Mouse (Mus musculus) kidney, embryonic 16.5 days (tissue): ENCODE measurements around the gene St3gal2. TPM values are rescaled to one million over a fixed set of nuclear protein-coding genes. Genes with fewer than 3 reads are reported as not detected.
A peak's percentile ranks its signal among the peaks of the same experiment; 100 is the strongest.

Experiments used
- ATAC-seq: fragments of 200-750 bp; cut with Nextera tagmentation; 2 replicates; pipeline ENCODE4 v1.8.0; 2017; ENCODE audit warnings: moderate TSS enrichment; ENCODE audit not compliant: low FRiP score, low TSS enrichment
- H3K27ac ChIP-seq: fragments of 300-500 bp; sonication (generic); 2 replicates; pipeline ENCODE4 v1.5.1; 2014; ENCODE audit warnings: low read length
- H3K27me3 ChIP-seq: fragments of 300-500 bp; sonication (generic); 2 replicates; pipeline ENCODE4 v1.6.1; 2014; ENCODE audit warnings: low read length, control low read depth, mixed read lengths; ENCODE audit not compliant: insufficient read depth
- H3K36me3 ChIP-seq: fragments of 300-500 bp; sonication (generic); 2 replicates; pipeline ENCODE4 v1.6.1; 2014; ENCODE audit warnings: low read length, control low read depth, mixed read lengths; ENCODE audit not compliant: insufficient read depth
- H3K4me1 ChIP-seq: fragments of 300-500 bp; sonication (generic); 2 replicates; pipeline ENCODE4 v1.6.1; 2014; ENCODE audit warnings: low read length, control low read depth, mixed read lengths; ENCODE audit not compliant: insufficient read depth
- H3K4me2 ChIP-seq: fragments of 300-500 bp; sonication (generic); replicated peaks from 2 replicates; pipeline ENCODE4 v1.6.1; 2014; ENCODE audit warnings: low read depth, low read length
- H3K4me3 ChIP-seq: fragments of 300-500 bp; sonication (generic); 2 replicates; pipeline ENCODE4 v1.5.1; 2014; ENCODE audit warnings: mild to moderate bottlenecking, low read length
- H3K9ac ChIP-seq: fragments of 300-500 bp; sonication (generic); replicated peaks from 2 replicates; pipeline ENCODE4 v1.6.1; 2014; ENCODE audit warnings: low read length
- H3K9me3 ChIP-seq: fragments of 300-500 bp; sonication (generic); 2 replicates; pipeline ENCODE4 v1.6.1; 2016; ENCODE audit warnings: low read length, control low read depth
- WGBS: fragments of 180-500 bp; shearing (Covaris S2); extraction: QIAGEN DNeasy Blood & Tissue Kit; methylation state at CpG from one replicate; pipeline ENCODE4 v1.1.7; 2014; 5-methylcytosine and 5-hydroxymethylcytosine counted together
- polyA plus RNA-seq: library from polyadenylated mRNA; unstranded; fragments of >200 nt; fragmentation: Nextera tagmentation; extraction: Ambion mirVana; gene quantifications from 2 replicates; pipeline ENCODE4 v1.2.1, GENCODE M21; 2015

The St3gal2 gene
- polyA plus RNA-seq, 1 experiment from 2014 or later = 25.1 TPM

DNA sequence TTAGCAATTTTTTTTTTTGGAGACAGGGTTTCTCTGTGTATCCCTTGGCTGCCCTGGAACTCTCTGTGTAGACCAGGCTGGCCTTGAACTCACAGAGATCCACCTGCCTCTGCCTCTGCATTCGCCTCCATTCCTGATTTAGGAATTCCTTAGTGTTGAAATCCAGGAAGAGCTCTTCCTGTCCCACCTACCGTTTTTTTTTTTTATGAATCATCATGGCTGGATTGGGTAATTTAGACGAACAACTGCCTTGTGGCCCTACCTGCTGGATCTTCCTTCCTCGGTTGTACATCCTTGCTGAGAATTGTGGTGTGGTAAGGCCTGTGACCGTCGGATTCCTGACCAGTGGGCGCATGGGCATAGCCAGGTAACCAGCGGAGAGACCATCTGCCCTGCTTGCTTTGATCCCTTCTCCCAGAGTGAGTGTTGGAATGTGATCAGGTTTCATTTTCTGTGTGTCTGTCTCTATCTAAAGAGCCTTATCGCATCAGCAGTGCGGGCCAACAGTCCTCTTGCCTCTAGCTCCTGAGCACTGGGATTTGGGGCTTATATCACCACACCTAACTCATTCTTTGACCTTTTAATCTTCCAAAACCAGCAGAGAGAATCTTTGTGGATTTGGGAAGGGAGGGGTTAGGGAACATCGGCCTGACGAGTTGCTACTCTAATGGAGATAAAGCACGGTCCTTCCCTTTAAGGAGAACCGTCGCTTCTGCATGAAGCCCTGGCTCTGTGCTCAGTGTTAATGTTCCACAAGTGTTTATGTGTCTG, 21.1 kb downstream of the St3gal2 start:
- Histone ChIP-seq H3K9ac (no peak overlapping the region), H3K27me3 (no peaks in the 10 kb centered on the region), H3K4me2 (no peak overlapping the region), H3K4me1 (peaks cover 25% of the 10 kb centered on the region), H3K27ac (peak overlapping the region; percentile 69), H3K9me3 (no peaks in the 10 kb centered on the region), H3K36me3 (no peaks in the 10 kb centered on the region), H3K4me3 (no peak overlapping the region)
- ATAC-seq = no peak
- 72% methylated on average over 15 of the region's 15 CpGs for whole genome bisulfite sequencing

DNA sequence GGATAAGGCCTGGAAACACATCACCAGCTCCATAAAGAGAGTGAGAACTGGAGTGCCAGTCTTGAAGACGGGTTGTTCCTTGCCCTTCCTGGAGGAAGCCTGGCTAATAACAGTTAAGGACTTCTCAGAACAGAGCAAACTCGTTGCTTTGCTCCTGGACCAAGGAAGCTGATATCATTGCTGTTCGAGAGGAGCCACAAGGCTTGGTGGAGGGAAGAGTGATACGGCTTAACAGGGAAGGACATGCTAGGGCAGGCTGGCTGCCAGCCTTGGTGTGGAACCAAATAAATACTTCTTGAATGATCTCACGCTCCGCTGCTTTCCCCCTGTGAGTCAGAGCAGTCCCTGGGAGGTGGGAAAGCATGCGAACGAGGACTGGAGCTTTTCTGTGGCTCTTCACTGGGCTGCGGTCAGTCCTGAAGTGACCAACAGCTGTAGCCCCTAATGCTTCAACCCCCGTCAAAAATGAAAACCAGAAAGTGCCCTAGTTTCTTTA, 21.8 kb downstream of the St3gal2 start:
- H3K9me3 ChIP-seq = no peaks in the 10 kb centered on the region
- H3K4me2 ChIP-seq = no peak overlapping the region
- H3K27ac ChIP-seq = peak overlapping the region; percentile 69
- H3K9ac ChIP-seq = no peak overlapping the region
- no peaks in the 10 kb centered on the region for H3K27me3 ChIP-seq
- no peak overlapping the region for H3K4me3 ChIP-seq
- WGBS = 34% methylated on average over 10 of the region's 10 CpGs
- peaks cover 28% of the 10 kb centered on the region for H3K4me1 ChIP-seq
- ATAC-seq = peak; percentile 88
- no peaks in the 10 kb centered on the region for H3K36me3 ChIP-seq

DNA sequence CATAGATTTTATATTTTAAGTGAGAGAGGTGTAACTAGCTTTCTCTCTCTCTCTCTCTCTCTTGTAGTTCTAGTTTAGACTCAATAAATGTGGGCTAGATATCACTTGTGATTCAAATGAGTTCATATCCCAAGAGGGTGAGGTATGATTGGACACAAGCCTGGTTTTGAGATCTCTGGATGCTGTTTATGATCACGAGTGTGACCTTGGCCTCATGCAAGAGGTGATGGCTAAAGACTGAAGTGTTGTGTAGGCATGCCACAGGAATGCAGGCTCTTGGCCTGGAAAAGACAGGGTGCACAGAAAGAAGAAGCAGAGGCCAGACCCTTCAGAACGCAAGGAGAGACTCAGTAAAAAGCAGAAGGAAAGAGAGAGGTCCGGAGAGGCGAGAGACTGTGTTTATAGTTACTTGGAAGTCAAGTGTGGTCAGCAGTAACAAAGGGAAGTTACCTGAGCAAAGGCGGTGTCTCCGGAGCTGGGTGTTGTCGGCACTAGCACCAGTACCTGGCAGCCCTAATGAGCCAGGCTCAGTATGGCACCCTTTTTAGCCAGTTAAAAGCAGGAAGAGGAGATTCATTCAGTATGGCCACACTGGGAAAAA, 24.7 kb downstream of the St3gal2 start:
- H3K9me3 ChIP-seq = no peaks in the 10 kb centered on the region
- no peak for ATAC-seq
- H3K4me1 ChIP-seq = peaks cover 21% of the 10 kb centered on the region
- no peaks in the 10 kb centered on the region for H3K27me3 ChIP-seq
- no peak overlapping the region for H3K4me2 ChIP-seq
- 86% methylated on average over 7 of the region's 7 CpGs for WGBS
- H3K4me3 ChIP-seq = no peak overlapping the region
- no peak overlapping the region for H3K27ac ChIP-seq
- no peak overlapping the region for H3K9ac ChIP-seq
- H3K36me3 ChIP-seq = no peaks in the 10 kb centered on the region

DNA sequence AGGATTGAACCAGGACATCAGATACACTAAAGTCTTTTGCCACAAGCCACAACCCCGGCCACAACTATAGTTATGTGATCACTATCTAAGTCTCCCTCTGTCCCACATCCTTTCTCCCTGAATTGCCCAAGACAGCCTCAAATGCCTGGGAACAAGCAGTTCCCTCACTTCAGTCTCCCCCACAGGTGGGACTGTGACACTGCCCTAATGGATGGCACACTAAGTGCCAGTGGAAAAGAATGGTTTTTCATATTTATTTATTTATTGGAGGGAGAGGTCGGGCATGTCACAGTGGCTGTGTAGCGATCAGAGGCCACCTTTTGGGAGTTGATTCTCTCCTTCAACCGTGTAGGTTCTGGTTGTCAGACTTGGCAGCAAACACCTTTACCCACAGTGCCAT, 26.0 kb downstream of the St3gal2 start:
- Histone ChIP-seq H3K4me3 (no peak overlapping the region), H3K9me3 (no peaks in the 10 kb centered on the region), H3K9ac (no peak overlapping the region), H3K36me3 (no peaks in the 10 kb centered on the region), H3K4me2 (no peak overlapping the region), H3K4me1 (peaks cover 21% of the 10 kb centered on the region), H3K27ac (no peak overlapping the region), H3K27me3 (no peaks in the 10 kb centered on the region)
- WGBS = 83% methylated on average over 4 of the region's 4 CpGs
- ATAC-seq = no peak

DNA sequence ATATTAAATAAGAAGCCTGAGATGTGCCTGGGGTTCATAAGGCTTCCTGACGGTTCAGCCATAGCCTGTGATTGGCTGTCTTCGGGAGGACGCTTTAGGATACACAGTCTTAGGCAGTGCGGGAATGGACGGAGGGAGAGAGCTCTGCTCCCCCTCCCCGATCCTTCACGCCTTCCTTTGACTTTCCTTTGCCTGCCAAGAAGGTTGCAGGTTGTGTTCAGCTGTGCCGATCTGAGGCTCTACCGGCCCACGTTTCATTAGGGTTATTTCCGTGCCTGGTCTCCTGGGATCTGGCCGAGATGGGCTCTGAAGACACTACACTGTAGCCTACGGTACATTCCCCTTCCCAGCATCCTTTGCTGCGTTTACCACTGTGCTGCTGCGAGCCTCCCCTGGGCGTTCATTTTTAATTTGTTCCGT, 30.4 kb downstream of the St3gal2 start:
- H3K27ac ChIP-seq = no peak overlapping the region
- no peak overlapping the region for H3K9ac ChIP-seq
- H3K4me3 ChIP-seq = no peak overlapping the region
- H3K4me2 ChIP-seq = no peak overlapping the region
- H3K4me1 ChIP-seq = peaks cover 6% of the 10 kb centered on the region; the same call in 1 of the 2 replicates
- no peaks in the 10 kb centered on the region for H3K27me3 ChIP-seq
- no peak; the same call in 1 of the 2 replicates for ATAC-seq
- 73% methylated on average over 17 of the region's 17 CpGs for WGBS
- no peaks in the 10 kb centered on the region for H3K9me3 ChIP-seq
- no peaks in the 10 kb centered on the region for H3K36me3 ChIP-seq

DNA sequence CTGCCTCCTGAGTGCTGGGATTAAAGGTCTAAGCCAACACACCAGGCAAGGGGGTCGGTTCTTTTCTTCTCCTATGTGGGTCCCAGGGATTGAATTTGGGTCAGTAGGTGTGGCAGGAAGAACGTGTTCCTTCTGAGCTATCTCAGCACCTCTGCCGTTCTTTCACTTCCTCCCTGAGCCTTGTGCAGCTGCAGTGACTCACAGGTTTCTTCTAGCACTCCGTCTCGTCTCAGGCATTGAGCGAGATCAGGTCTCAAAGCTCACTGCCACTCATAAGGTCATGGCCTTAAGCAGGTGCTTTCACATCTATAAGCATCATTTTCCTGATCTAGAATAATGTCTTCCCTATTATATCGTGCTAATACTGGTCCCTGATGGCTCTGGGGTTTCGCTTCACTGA, 35.1 kb downstream of the St3gal2 start:
- Histone ChIP-seq H3K27ac (no peak overlapping the region), H3K4me2 (no peak overlapping the region), H3K9ac (no peak overlapping the region), H3K36me3 (peaks cover 19% of the 10 kb centered on the region; the same call in 1 of the 2 replicates), H3K27me3 (no peaks in the 10 kb centered on the region), H3K9me3 (no peaks in the 10 kb centered on the region), H3K4me1 (peaks cover 13% of the 10 kb centered on the region; the same call in 1 of the 2 replicates), H3K4me3 (no peak overlapping the region)
- 54% methylated on average over 8 of the region's 8 CpGs for WGBS
- no peak for ATAC-seq

DNA sequence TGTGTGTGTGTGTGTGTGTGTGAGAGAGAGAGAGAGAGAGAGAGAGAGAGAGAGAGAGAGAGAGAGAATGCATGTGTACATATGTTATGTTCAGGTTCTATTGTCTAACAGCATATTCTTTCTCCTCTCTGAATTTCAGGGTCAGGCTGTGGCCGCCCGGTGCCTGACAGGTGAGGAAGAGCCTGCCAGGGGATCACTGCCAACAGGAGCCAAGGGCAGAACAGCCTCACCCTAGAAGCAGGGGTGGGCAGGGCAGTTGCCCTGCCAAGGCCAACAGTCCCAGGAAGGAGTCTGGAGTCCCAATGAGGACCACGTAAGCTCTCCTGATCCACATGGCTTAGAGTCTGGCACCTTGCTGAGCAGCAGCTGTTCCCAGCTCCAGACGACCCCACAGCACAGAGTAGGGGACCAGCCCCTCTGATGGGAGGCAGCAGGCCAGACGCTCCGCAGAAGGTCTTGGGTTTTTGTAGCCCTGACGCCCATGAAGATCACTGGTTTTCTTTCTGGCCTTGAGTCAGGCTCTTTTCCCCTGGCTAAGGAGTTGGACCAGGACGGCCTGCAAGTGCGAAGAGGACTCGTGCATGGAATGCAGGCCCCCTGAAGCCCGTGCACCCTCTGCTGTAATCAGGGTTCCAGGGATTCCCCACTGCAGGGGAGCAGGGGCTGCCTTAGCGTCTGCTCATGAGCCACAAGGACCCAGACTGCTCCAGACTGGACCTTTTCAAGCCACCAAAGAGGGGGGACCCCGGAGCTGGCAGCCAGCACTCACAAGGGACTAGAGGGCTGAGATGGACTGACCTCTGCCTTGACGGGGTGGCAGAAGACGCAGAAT, 37.1 kb downstream of the St3gal2 start:
- ATAC-seq = no peak; the same call in 1 of the 2 replicates
- no peaks in the 10 kb centered on the region for H3K27me3 ChIP-seq
- no peaks in the 10 kb centered on the region for H3K9me3 ChIP-seq
- WGBS = 89% methylated on average over 15 of the region's 15 CpGs
- peaks cover 24% of the 10 kb centered on the region; the same call in 1 of the 2 replicates for H3K36me3 ChIP-seq
- H3K4me1 ChIP-seq = peaks cover 13% of the 10 kb centered on the region; the same call in 1 of the 2 replicates
- no peak overlapping the region for H3K9ac ChIP-seq
- no peak overlapping the region for H3K4me3 ChIP-seq
- no peak overlapping the region for H3K4me2 ChIP-seq
- no peak overlapping the region for H3K27ac ChIP-seq

DNA sequence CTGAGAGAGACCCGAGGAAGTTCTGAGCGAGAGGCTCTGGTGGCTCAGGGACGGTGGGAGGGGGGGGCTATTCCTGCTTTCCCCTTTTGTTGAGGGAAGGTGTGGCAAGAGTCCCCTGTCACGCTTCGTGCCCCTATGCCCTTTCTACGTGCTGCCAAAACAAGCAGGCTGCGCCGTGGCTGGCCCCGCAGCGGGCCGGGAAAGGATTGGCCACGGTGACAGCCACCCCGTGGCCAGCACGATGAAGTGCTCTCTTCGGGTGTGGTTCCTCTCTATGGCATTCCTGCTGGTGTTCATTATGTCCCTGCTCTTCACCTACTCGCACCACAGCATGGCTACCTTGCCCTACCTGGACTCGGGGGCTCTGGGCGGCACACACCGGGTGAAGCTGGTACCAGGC, 37.7 kb downstream of the St3gal2 start:
- Histone ChIP-seq H3K9ac (no peak overlapping the region), H3K4me2 (no peak overlapping the region), H3K36me3 (peaks cover 29% of the 10 kb centered on the region), H3K9me3 (no peaks in the 10 kb centered on the region), H3K27ac (no peak overlapping the region), H3K27me3 (no peaks in the 10 kb centered on the region), H3K4me3 (no peak overlapping the region), H3K4me1 (peaks cover 13% of the 10 kb centered on the region; the same call in 1 of the 2 replicates)
- no peak for ATAC-seq
- WGBS = 87% methylated on average over 19 of the region's 19 CpGs

DNA sequence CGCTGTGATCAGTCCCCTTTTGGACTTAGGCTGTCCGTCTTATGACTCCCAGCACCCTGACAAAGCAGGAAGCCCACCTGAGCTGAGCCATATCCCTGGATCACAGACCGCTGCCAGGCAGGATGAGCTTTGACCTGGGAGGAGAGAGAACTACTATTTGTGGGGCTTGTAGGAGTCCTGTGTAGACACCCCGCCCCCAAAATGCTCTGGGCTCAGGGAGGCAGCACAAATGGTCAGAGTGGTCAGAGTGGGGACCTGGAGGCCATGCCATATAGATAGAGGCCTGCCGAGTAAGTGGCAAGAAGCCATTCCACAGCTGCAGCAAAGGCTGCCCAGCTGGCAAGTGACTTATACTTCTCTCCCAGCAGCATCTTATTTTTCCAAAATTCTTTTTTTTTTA, 38.4 kb downstream of the St3gal2 start:
- H3K9ac ChIP-seq = no peak overlapping the region
- H3K27me3 ChIP-seq = no peaks in the 10 kb centered on the region
- ATAC-seq = no peak
- peaks cover 13% of the 10 kb centered on the region; the same call in 1 of the 2 replicates for H3K4me1 ChIP-seq
- H3K9me3 ChIP-seq = no peaks in the 10 kb centered on the region
- no peak overlapping the region for H3K4me2 ChIP-seq
- no peak overlapping the region for H3K27ac ChIP-seq
- 79% methylated on average over 5 of the region's 5 CpGs for WGBS
- H3K4me3 ChIP-seq = no peak overlapping the region
- peaks cover 35% of the 10 kb centered on the region for H3K36me3 ChIP-seq
